Mouse (Mus musculus) MEL (cell line): ENCODE data around the gene Wnt9a. TPM values are rescaled to one million over a fixed set of nuclear protein-coding genes. Genes with fewer than 3 reads are reported as not detected.

ENCODE experiments used
- DNase-seq: peaks from one replicate; pipeline ENCODE4 v3.0.0; 2011; ENCODE audit warnings: low read depth, low spot score
- H3K27ac ChIP-seq: 2 replicates; pipeline ENCODE4 v1.5.1; 2012; ENCODE audit warnings: low read depth, mild to moderate bottlenecking, control low read depth, low read length, moderate library complexity; ENCODE audit not compliant: control insufficient read depth
- H3K27me3 ChIP-seq, 2 experiments: fragments of 150-350 bp in 1 of 2; sonication (generic) in 1 of 2; 2 replicates each; pipeline ENCODE4 v1.6.1; 2012; ENCODE audit warnings: low read length in 2 of 2, mild to moderate bottlenecking in 2 of 2, improper control_type of control experiment in 1 of 2, moderate library complexity in 1 of 2; ENCODE audit not compliant: insufficient read depth in 2 of 2, control insufficient read depth in 1 of 2
- H3K36me3 ChIP-seq, 2 experiments: 2 replicates each; pipeline ENCODE4 v1.6.1; 2012 to 2014; ENCODE audit warnings: low read length in 2 of 2, improper control_type of control experiment in 1 of 2, inconsistent platforms in 1 of 2, mild to moderate bottlenecking in 1 of 2; ENCODE audit not compliant: insufficient read depth in 2 of 2, control insufficient read depth in 1 of 2
- H3K4me1 ChIP-seq, 2 experiments: fragments of 150-350 bp in 1 of 2; sonication (generic) in 1 of 2; 2 replicates each; pipeline ENCODE4 v1.6.1; 2012; ENCODE audit warnings: low read length in 2 of 2, improper control_type of control experiment in 1 of 2, mild to moderate bottlenecking in 1 of 2; ENCODE audit not compliant: insufficient read depth in 2 of 2, control insufficient read depth in 1 of 2
- H3K4me3 ChIP-seq, 2 experiments: fragments of 150-350 bp in 1 of 2; sonication (generic) in 1 of 2; 2 replicates each; pipeline ENCODE4 v1.5.1; 2012; ENCODE audit warnings: low read depth in 2 of 2, low read length in 2 of 2, mild to moderate bottlenecking in 2 of 2, moderate library complexity in 2 of 2, control low read depth in 1 of 2, improper control_type of control experiment in 1 of 2; ENCODE audit not compliant: control insufficient read depth in 1 of 2, insufficient read depth in 1 of 2
- H3K79me2 ChIP-seq: 2 replicates; pipeline ENCODE4 v1.6.1; 2012; ENCODE audit warnings: mild to moderate bottlenecking, low read length, moderate library complexity; ENCODE audit not compliant: control insufficient read depth, poor library complexity, insufficient read depth
- H3K9ac ChIP-seq: 2 replicates; pipeline ENCODE4 v1.6.1; 2012; ENCODE audit warnings: low read depth, mild to moderate bottlenecking, control low read depth, low read length, moderate library complexity; ENCODE audit not compliant: control insufficient read depth, poor library complexity, severe bottlenecking
- H3K9me3 ChIP-seq: fragments of 150-350 bp; sonication (generic); replicated peaks from 2 replicates; pipeline ENCODE4 v1.6.1; 2012; ENCODE audit warnings: mild to moderate bottlenecking, low read length, improper control_type of control experiment, moderate library complexity; ENCODE audit not compliant: insufficient read depth
- E2F4 ChIP-seq: IDR thresholded peaks from 2 replicates; pipeline ENCODE4 v1.6.1; 2011; ENCODE audit warnings: low read depth, low read length, improper control_type of control experiment, borderline replicate concordance
- EP300 ChIP-seq, 2 experiments: IDR thresholded peaks; 2 replicates each; pipeline ENCODE4 v1.6.1; 2011; ENCODE audit warnings: improper control_type of control experiment in 2 of 2, low read length in 2 of 2, low read depth in 1 of 2, mild to moderate bottlenecking in 1 of 2
- HCFC1 ChIP-seq: IDR thresholded peaks from 2 replicates; pipeline ENCODE4 v1.6.1; 2012; ENCODE audit warnings: low read depth, mild to moderate bottlenecking, inconsistent platforms, low read length, improper control_type of control experiment, moderate library complexity
- MAFK ChIP-seq: IDR thresholded peaks from 2 replicates; pipeline ENCODE4 v1.6.1; 2011; ENCODE audit warnings: low read depth, mild to moderate bottlenecking, low read length, improper control_type of control experiment, borderline replicate concordance
- MYC ChIP-seq: IDR thresholded peaks from 2 replicates; pipeline ENCODE4 v1.6.1; 2011; ENCODE audit warnings: low read depth, mild to moderate bottlenecking, low read length, improper control_type of control experiment, moderate library complexity
- NRF1 ChIP-seq: IDR thresholded peaks from 2 replicates; pipeline ENCODE4 v1.6.1; 2014; ENCODE audit warnings: low read depth, mild to moderate bottlenecking, inconsistent platforms, low read length, improper control_type of control experiment, moderate library complexity; ENCODE audit not compliant: poor library complexity, insufficient read depth, severe bottlenecking
- POLR2AphosphoS5 ChIP-seq: IDR thresholded peaks from 2 replicates; pipeline ENCODE4 v1.6.1; 2012; ENCODE audit warnings: low read depth, borderline replicate concordance, mild to moderate bottlenecking, inconsistent platforms, low read length, moderate library complexity, mixed read lengths
- SIN3A ChIP-seq: IDR thresholded peaks from 2 replicates; pipeline ENCODE4 v1.6.1; 2012; ENCODE audit warnings: low read length, improper control_type of control experiment, inconsistent platforms
- TAL1 ChIP-seq: IDR thresholded peaks from 2 replicates; pipeline ENCODE4 v1.6.1; 2012; ENCODE audit warnings: mild to moderate bottlenecking, inconsistent platforms, low read length, moderate library complexity, mixed read lengths
- TBP ChIP-seq: IDR thresholded peaks from 2 replicates; pipeline ENCODE4 v1.8.0; 2011; ENCODE audit warnings: low read depth, low read length, improper control_type of control experiment
- TCF12 ChIP-seq: IDR thresholded peaks from 2 replicates; pipeline ENCODE4 v1.6.1; 2014; ENCODE audit warnings: low read depth, mild to moderate bottlenecking, inconsistent platforms, low read length, improper control_type of control experiment, moderate library complexity
- UBTF ChIP-seq: IDR thresholded peaks from 2 replicates; pipeline ENCODE4 v1.6.1; 2012; ENCODE audit warnings: low read depth, mild to moderate bottlenecking, inconsistent platforms, low read length, improper control_type of control experiment, moderate library complexity, borderline replicate concordance; ENCODE audit not compliant: insufficient read depth
- ZC3H11A ChIP-seq: IDR thresholded peaks from 2 replicates; pipeline ENCODE4 v1.6.1; 2012; ENCODE audit warnings: low read depth, mild to moderate bottlenecking, inconsistent platforms, low read length, improper control_type of control experiment
- ZMIZ1 ChIP-seq: IDR thresholded peaks from 2 replicates; pipeline ENCODE4 v1.6.1; 2012; ENCODE audit warnings: low read depth, mild to moderate bottlenecking, inconsistent platforms, low read length, improper control_type of control experiment, moderate library complexity
- ZNF384 ChIP-seq: IDR thresholded peaks from 2 replicates; pipeline ENCODE4 v1.6.1; 2012; ENCODE audit warnings: low read depth, mild to moderate bottlenecking, inconsistent platforms, low read length, improper control_type of control experiment
- polyA plus RNA-seq, 2 experiments: library from polyadenylated mRNA; stranded (reverse) in 1 of 2; unstranded in 1 of 2; fragments of >175 nt in 1 of 2; fragments of >200 nt in 1 of 2; gene quantifications; 2 replicates each; pipeline versions ENCODE4 v1.2.1 to v1.2.4; 2012; ENCODE audit warnings: low replicate concordance in 2 of 2, low read depth in 1 of 2; ENCODE audit not compliant: insufficient read length in 2 of 2, insufficient read depth in 1 of 2, missing spikeins in 1 of 2
- total RNA-seq: library from RNA; depleted of rRNA; stranded (reverse); fragments of 300-350 nt; gene quantifications from 2 replicates; pipeline ENCODE4 v1.2.3, GENCODE M21; 2012

Wnt9a gene
- total and polyA plus RNA-seq, 3 experiments, result not detected

DNA sequence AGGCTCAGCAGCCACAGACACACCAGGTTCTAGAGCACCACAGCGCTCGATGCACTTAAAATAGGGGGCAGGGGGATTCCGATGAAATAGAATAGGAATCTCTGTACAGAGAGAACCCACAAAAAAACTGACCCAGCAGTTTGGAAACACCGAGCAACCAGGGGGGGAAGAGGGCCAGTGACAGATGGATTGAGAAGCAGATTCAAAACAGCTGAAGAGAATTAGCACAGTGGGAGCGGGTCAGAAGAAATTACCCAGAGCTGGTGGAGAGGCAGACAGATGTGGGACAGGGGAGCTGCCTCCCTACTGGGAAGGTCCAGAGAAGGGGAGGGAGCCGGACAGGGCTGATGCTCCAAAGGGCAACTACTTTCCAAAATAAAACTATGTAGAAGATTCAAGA, 9.8 kb downstream of the Wnt9a start:
- H3K4me1 ChIP-seq, result no peaks in the 10 kb centered on the region
- TF ChIP-seq ZC3H11A, result no peak
- no peak for TF ChIP-seq NRF1
- no peak for TF ChIP-seq SIN3A
- TF ChIP-seq UBTF, result no peak
- TF ChIP-seq MYC, result no peak
- TF ChIP-seq MAFK, result no peak
- H3K9me3 ChIP-seq, result no peaks in the 10 kb centered on the region
- no peak overlapping the region for H3K9ac ChIP-seq
- DNase-seq, result no peak
- peaks cover 29 to 36% of the 10 kb centered on the region in 2 experiments for H3K27me3 ChIP-seq
- H3K27ac ChIP-seq, result no peak overlapping the region
- H3K4me3 ChIP-seq, result no peak overlapping the region
- H3K79me2 ChIP-seq, result no peaks in the 10 kb centered on the region
- no peaks in the 10 kb centered on the region for H3K36me3 ChIP-seq

DNA sequence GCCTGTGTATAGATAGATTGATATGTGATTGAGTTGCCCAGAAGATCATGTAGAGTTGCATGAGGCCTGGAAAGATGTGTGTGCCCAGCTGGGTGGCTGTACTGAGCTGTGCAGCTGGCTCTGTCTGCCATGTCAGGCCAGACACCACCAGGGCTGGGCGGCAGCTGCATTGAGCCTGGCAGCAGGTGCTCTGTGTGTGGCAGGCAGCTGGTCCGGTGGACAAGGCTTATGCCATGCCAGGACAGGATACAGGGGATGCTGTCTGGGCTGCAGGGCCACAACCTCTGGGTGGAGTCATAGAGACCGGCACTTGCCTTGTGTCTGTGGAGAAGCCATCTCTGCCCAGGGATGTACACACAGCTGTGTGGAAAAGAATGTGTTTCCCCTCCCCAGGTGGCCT, 16.3 kb downstream of the Wnt9a start:
- Histone ChIP-seq H3K27me3 (peaks cover 11% of the 10 kb centered on the region in 2 experiments), H3K9ac (no peak overlapping the region), H3K4me1 (no peaks in the 10 kb centered on the region), H3K36me3 (no peaks in the 10 kb centered on the region), H3K27ac (no peak overlapping the region), H3K9me3 (no peaks in the 10 kb centered on the region), H3K4me3 (no peak overlapping the region), H3K79me2 (no peaks in the 10 kb centered on the region)
- no peak for TF ChIP-seq TCF12
- no peak for TF ChIP-seq TBP
- no peak for TF ChIP-seq E2F4
- TF ChIP-seq TAL1, result no peak
- no peak for TF ChIP-seq EP300 (IDR thresholded peaks at IDR 0.05; ENCODE audit: low read depth in 1 of 2, low read length in 2 of 2)
- TF ChIP-seq HCFC1, result no peak
- no peak for TF ChIP-seq POLR2AphosphoS5
- no peak for TF ChIP-seq ZMIZ1
- TF ChIP-seq UBTF, result no peak
- DNase-seq, result no peak

DNA sequence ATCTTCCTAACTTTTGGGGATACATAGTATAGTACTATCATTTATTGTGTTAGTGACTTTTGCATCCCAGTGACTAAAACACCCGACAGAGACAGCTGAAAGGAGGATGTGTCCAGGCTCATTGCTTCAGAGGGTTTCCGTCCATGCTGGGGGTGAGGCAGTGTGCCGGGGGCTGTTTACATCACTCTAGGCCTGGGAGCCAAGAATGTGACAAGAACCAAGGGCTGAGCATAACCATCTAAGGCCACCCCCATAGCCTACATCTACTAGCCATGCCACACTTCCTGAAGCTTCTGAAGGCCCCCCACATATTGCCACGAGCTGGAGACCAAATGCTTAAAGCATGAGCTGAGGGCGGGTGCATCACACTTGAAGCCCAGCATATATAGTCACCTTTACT, 18.0 kb downstream of the Wnt9a start:
- H3K9ac ChIP-seq, result no peak overlapping the region
- no peak for DNase-seq
- TF ChIP-seq ZNF384, result no peak

More for the DNA sequence above, 18.0 kb downstream of the Wnt9a start:
- no peaks in the 10 kb centered on the region for H3K36me3 ChIP-seq
- H3K9me3 ChIP-seq, result no peaks in the 10 kb centered on the region
- no peaks in the 10 kb centered on the region for H3K4me1 ChIP-seq
- H3K79me2 ChIP-seq, result no peaks in the 10 kb centered on the region
- H3K27me3 ChIP-seq, result peaks cover 6 to 12% of the 10 kb centered on the region in 2 experiments; a peak in 3 of 4 replicates
- no peak overlapping the region for H3K27ac ChIP-seq
- H3K4me3 ChIP-seq, result no peak overlapping the region
